Mouse (Mus musculus) adrenal gland, adult (tissue): Measurements from ENCODE around the gene Crat.
A peak's percentile ranks its signal among the peaks of the same experiment; 100 is the strongest.

Experiments
- DNase-seq, 2 experiments: peaks; one replicate each; pipeline ENCODE4 v3.0.0; 2022 to 2023; ENCODE audit warnings: low spot score in 1 of 2; ENCODE audit not compliant: inconsistent age in 2 of 2

Crat gene

DNA sequence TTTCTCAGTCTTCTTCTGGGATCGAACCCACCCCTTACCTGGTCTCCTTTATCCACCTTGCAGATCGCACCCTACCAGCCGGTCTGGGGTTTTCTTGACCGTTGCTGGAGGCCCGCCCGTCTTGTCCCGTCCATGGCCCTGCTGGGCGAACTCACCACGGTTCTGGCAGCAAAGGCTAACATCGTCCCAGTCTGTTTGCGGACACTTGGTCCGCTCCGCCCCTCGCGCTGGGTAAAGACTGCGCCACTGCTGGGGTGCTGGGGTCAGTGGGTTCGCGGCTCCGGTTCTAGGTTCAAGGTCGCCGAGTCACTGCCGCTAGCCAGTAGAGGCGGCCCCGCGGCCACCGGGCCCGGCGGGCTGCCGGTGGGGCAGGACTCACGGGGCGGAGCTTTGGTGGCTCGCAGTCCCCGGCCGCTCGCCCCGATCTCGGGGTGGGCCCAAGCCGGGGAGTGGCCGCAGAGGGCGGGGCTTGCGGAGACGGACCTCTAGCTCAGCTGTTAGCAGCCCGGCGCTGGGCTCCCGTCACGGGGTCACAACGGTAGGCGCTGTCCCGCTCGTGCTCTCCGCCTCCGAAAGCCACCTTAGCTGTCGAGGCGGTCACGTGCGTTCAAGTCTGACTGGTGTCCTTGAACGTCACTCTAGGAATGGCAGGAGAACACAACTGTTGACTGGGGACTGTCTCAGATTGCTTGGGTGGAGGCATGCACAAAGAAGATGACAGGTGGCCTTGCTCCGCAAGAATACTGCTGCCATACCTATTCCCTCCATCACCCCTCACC is at the start of gene Crat:
TSS of gene Crat (minus strand) at position 657 of the 779 bp plus-strand sequence.
- peak; percentile 97 to 98 for DNase-seq

DNA sequence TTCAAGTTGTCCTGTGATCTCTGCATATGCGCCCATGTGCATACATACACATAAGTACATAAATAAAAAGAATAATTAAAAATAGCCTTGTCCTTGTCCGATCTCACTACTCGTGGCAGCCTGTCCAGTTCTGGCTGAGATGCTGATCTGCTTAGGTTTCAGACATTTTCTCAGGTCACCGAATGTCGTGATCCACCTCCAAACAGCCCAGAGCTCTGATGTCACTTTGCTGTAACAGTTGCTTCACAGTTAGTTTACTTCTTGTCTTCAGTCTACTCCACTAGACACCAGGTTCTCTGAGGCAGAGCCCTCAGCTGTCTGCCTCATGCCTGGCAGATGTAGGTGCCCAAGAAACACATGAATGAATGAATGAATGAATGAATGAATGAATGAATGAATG is 48.8 kb upstream of the Crat start:
- no peak for DNase-seq

DNA sequence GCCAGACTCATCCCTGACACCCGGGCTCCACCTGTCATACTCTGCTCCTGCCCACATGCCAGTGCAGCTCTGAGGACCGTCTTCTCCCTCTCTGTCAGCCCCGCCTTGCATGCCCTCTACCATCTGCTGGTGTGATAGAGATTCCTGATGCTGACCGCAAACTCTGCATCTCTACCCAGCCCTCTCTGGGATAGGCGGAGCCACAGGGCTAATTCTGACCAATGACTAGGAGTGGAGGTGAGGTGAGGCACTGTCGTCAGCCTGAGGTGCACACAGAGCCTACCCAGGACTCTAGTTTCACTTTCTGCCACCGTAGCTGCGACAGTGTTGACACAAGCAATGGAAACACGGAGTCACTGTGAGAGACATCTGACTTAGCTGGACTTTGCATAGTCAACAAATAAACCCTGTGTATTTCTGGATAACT is 48.3 kb upstream of the Crat start:
- DNase-seq, result peak; percentile 87 to 89

DNA sequence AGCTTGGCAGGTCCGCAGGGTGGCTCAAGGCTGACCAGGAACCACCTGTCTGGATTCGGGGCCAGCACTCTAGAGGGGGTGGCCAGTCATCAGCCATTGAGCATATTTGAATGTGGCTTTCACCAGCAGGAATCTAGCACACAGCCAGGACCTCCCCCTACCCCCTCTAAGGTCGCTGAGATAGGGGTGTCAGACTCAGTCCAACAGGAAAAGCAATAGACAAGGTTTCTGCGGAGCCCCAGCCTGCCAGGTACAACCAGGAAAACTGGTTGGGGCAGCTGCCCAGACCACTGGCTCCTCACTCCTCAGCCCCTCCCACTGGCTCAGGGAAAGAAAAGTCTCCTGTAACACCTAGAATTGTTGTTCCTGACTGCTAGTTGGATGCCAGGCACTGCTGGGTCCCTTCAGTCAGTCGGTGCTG is 47.7 kb upstream of the Crat start:
- DNase-seq, result no peak

DNA sequence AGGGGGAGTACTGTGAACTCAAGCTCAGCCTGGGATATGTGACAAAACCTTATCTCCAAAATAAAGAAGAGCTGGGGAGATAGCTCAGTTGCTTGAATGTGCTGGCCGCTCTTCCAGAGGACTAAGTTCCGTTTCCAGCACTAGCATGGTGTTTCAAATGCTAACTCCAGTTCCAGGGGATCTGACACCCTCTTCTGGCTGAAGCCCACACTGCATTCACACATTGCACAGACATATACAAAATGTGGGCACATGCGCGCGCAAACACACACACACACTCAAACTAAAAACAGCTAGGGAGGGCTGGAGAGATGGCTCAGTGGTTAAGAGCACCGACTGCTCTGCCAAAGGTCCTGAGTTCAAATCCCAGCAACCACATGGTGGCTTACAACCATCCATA is 43.6 kb upstream of the Crat start:
- DNase-seq, result no peak

DNA sequence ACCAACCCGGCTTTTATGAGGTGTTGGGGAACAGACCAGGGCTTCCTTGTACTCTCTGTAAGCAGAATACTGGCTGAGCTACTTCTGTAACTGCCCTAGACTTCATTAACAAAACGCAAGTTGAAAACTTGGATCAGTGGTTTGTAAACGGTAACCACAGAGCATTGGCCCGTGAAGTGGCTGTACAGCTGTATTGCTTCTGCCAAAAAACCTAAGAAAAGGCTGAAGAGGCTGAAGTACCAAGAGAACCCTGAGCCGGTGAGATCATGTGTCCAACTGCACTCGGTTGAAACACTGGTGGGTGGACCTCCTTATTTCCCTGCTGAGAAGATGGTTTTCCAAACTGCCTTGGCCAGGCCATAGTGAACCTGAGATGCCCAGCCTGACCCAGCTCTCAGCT is 42.7 kb upstream of the Crat start:
- DNase-seq, result no peak

DNA sequence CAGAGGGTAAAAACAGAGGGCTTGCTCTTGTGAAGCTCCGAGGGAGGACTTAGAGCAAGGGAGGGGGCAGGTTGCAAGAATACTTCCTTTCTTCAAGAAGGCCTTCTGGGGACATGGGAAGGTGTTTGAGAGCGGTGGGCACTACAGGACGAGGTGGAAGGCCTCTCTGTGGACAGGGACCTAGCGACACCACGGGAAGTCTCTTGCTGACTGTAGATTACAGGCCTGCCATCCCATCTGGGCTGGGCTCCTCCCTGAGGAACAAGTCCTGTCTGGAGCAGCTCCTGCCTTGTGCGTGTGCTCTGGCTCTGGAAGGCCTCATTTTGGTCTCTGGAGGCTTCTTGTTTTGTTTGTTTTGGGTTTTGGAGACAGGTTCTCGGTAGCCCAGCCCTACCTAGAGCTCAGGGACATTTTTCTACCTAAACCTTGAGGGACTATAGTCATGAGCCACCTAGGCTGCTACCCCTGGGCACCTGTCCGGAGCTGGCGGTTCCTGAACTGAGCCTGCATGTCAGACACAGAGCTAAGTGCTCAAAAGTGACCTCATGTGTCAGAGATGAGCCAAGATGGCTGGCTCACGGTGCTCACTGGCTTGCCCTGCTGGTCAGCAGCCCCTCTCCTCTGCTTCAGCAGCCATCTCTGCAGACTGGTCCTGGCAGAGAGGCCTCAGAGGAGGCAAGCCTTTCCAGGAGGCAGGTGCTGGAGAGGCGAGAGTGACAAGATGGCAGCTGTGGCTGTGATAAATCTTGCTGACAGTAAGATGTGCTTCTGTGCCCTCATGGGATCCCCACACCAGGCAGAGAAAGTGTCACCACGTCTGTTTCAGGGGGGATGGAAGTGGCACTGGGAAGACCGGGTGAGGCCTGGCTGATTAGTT is 40.7 kb upstream of the Crat start:
- DNase-seq, result no peak

DNA sequence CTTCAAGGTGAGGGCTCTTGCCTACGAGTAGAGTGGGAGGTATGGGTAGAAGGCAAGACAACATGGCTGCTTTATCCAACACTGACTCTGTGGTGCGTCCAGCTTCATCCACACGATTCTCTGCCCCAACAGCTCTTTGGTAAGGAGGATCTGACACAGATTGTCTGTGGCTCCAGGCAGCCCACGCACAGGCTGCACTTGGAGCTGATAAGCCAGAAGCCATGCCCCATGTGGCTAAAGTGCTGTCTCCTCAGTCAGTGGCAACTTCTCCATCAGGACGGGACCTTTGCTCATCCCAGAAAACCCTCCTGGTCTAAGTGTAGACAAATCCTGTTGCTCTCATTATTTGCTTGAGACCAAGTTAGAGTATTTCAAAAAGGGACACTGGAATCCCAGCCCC is 39.0 kb upstream of the Crat start:
- no peak for DNase-seq

DNA sequence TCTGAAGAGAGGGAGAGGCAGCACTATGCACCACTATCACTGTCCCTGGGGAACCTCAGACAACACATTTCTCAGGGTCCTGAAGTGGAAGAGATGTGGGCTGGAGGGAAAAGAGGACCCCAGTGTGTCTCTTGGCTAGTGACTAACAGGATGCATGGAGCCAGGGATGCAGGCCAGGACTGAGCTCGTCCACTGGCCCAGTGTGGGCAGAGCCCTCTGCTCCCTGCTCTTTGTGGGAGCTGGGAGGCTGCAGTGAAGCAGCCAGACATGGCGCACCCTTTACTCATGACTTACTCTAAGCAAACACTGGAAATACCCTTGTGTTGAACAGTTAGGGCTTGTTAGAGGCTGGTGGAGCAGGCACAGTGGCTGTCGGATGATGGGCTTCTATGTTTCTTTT is 38.0 kb upstream of the Crat start:
- no peak for DNase-seq

DNA sequence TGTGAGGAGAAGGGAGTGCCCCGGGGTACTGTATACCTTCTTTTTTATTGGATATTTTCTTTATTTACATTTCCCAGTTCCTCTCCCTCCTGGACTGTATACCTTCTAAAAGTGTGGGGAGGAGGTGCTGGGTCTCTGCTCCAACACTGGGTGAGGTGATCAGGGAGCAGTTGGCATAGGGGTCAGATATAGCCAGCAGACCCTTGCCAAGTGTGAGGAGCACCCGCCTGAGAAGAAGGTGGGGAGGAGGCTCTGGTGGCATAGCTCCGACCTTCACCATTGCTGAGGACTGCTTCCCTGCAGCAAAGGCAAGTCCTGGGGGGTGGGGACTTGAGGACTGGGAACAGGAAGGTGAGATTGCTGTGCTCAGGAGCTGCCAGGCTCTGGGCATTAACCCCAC is 35.9 kb upstream of the Crat start:
- DNase-seq, result no peak

DNA sequence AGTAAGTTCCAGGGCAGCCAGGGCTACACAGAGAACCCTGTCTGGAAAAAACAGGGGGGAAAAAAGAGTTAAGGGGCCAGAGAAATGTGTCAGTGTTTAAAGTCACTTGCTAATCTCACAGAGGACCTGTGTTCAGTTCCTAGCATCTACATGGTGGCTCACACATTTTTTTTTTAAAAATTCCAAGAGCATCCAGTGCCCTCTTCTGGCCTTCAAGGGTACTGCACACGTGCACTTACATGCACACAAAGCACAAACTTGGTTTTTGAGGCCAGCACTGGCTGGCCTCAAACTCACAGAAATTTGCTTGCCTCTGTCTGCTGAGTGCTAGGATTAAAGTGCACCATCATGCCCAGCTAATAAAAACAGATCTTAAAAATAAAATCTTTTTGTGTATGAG is 34.9 kb upstream of the Crat start:
- no peak for DNase-seq

DNA sequence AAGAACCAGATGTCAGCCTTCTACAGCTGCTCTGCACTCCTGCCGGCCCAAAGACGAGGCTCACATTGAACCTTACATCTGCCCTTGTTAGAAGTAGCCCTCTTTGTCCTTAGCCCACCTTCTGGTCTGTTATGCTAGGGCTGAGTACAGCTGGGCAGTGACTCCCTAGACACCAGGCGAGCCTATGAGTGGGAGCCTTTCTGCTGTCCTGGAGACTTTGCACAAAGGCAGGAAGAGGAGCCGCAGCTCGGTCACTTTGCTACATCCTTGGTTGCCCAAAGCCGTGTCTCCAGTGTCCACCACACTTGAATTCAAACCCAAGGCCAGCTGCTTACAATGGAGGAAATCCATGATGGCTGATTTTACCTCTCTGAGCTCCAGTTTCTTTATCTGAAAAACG is 32.8 kb upstream of the Crat start:
- DNase-seq, result no peak

DNA sequence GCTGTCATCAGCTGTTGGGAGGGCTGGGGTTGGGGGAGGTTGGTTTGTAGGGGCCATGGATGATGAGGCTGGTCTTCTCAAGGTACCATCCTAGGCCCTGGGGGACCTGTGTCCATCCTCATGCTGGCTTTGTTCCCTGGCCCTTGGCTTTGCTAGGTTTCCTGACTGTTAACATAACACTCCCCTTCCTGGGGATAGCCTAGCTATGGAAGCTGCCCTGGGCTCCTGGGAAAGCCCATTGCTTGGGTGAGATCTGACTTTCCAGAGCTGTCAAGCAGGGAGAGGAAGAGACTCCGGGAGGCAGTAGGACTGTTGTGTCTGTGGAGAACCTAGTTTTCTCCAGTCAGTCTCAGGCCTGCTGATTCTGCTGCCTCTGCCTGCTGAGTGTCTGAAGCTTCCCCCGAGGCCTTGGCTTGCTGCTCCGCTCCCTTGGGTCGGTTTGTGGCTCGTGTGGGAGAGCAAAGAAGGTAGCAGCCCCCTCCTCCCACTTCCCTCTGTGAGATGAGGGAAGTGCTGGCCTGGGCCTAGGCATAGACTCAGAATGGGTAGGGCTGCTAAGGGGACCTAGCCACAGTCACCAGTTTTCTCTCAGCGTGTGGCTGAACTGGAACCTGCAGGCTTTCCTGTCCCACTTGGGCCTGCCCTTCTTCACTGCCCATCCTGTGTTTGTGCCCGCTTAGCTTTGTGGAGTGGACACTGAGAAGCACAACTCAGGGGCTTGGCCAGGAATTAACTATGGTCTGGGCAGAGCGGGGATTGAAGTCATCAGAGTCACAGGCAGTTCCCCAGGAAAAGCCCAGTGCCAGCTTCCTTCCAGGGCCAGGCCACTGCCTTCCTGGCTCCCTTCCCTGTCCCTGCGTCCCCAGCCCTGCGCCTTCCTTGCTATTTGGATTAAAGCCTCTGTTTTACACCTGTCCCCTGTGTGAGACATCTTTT is 31.5 kb upstream of the Crat start:
- DNase-seq, result peak in 1 of 2 experiments; percentile 63

DNA sequence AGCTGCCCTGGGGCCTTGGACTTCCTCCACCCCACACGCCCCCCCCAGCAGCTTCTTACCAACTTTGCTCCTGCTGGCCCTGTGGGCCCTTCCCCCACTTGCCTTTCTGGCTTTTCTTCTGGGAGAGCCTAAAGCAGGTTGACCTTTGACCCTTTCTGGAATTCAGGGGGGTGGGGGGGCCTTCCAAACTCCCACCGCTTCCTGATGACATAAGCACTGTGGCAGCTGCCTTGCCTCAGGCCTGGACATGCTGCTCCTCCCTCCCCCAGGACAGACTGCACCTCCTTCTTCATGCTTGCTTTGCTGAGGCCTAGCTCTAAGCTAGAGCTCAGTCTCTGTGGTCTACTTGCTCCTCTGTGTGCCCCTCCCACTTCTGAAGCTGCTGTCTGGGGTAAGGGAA is 29.7 kb upstream of the Crat start:
- DNase-seq, result no peak

DNA sequence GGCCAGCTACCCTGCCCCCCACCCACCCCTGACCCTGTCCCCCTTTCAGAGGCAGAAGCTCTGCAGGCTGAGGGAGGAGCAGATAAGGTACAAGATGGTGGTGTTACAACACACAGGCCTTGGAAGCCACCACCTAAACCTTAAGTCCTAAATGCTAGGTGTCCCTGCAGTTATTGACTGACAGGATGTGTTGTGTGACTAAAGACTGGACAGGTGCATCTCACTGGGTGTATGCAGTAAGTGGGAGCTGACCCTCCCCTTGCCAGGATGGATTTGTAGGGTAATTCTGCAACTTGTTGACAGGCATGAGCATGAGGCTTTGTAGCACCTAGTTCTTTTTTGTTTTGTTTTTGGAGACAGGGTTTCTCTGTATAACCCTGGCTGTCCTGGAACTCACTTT is 28.8 kb upstream of the Crat start:
- DNase-seq, result no peak

DNA sequence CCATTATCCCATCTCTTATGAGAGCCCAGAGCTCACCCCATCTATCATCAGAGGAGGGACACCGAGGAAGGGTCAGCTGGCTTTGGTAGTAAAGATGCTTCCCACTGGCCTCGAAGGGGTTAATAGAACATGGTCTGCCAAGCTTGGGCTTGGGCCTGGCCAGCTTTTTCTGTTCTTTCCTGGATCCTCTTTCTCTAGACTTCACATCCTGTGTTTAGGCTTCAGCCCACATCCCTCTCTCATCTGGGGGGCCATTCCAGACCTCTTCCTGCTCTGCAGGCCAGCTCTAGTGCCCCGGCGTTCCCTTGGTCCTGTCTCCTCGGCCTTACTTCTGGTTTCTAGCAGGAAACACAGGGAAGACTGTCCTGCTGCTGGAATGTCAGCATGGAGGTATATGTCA is 28.4 kb upstream of the Crat start:
- no peak for DNase-seq

DNA sequence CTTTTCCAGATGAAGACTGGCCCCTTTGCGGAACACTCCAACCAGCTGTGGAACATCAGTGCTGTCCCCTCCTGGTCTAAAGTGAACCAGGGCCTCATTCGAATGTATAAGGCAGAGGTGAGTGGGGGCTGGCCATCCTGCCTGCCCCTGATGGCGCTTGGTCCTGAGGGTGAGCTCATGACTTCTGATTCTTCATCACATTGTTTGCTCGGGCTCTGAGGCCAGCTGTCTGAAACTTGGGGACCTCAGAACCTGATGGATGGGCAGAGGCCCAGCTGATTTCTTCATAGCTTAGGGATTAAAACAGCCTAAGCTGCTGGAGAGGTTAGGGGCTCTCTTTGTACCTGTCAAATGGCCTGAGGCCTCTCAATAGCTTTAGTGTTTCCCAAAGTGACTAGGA is 27.7 kb upstream of the Crat start:
- DNase-seq, result peak in 1 of 2 experiments; percentile 60

DNA sequence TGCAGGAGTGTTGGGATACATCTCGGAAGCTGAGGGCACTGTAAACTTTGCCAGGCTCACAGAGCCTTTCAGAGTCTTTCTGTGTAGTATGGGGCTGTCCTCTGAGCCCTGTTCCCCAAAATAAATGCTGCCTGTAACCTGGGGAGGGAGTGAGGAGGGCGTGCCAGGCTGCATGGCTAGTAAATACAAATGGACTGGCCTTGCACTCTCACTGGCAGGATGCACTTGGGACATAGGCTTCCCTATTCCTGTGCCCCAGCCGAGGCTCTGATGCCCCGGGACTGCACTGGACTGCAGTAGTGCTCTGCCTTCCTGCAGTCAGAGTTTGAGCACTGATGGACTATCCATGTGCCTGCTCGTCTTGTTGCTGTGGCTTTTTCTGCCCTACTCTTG is 26.9 kb upstream of the Crat start:
- peak; percentile 46 to 75 for DNase-seq

DNA sequence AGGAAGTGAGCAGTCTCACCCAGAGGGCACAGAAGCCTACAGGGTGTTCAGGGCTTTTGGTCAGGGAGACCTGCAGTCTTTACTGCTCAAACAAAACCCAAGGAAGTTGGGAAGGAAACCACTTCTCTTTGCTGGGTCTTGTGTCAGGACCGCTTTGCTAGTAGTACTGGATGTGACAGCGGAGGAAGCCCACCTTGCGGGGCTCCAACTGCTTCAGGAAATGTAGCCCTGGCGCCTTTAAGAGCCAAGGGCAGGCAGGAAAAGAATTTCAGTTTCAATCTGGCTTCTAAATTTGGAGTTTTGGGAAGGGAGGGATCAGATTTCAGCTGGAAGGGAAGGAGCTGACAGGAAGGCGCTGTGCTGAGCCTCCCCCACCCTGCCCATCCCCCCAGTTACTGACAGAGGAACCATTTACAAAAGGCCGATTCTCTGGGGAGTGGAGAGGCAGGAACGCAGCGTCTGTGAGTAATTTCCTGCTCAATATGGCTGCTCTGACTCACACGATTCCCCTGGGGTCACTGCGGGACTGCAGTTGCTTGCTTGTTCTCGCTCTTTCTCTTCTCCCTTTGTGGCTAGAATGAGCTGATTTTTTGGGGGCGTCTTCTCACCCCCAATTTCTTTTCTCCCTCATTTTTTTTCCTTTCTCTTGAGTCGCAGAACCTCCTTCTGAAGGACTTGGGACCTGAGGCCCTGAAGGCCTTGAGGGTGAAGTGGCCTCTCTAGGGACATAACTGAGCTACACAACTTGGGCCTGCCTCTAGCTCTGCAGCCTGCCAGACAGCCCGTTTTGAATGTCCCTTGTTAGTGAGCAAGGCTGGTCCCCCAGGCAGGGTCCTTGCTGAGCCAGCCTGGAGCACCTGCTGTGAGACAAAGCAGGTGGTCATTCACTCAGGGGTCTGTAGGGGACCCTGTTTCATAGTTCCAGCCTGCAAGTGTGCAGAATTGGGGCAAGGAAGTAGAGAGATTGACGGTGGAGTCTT is 26.2 kb upstream of the Crat start:
- peak; percentile 86 to 94 for DNase-seq
